Mouse (Mus musculus) CH12.LX (cell line): ENCODE results near the gene Gm9507.

Experiments used
- CTCF ChIP-seq, 2 experiments: IDR thresholded peaks in 1 of 2; conservative IDR thresholded peaks in 1 of 2; 2 replicates each; pipeline ENCODE4 v1.5.1; 2011 to 2012; ENCODE audit warnings: low read depth in 2 of 2, low read length in 2 of 2, improper control_type of control experiment in 1 of 2, inconsistent platforms in 1 of 2, mild to moderate bottlenecking in 1 of 2, moderate library complexity in 1 of 2
- ELF1 ChIP-seq: IDR thresholded peaks from 2 replicates; pipeline ENCODE4 v1.6.1; 2014; ENCODE audit warnings: low read depth, mild to moderate bottlenecking, inconsistent platforms, low read length, improper control_type of control experiment
- MAFK ChIP-seq: IDR thresholded peaks from 2 replicates; pipeline ENCODE4 v1.6.1; 2011; ENCODE audit warnings: low read length, improper control_type of control experiment; ENCODE audit not compliant: insufficient replicate concordance
- MAX ChIP-seq: IDR thresholded peaks from 2 replicates; pipeline ENCODE4 v1.6.1; 2011; ENCODE audit warnings: low read length, improper control_type of control experiment
- MEF2A ChIP-seq: IDR thresholded peaks from 2 replicates; pipeline ENCODE4 v1.6.1; 2014; ENCODE audit warnings: low read depth, mild to moderate bottlenecking, inconsistent platforms, low read length, improper control_type of control experiment, borderline replicate concordance
- MXI1 ChIP-seq: IDR thresholded peaks from 2 replicates; pipeline ENCODE4 v1.6.1; 2011; ENCODE audit warnings: mild to moderate bottlenecking, low read depth, low read length, improper control_type of control experiment
- PAX5 ChIP-seq: IDR thresholded peaks from 2 replicates; pipeline ENCODE4 v1.6.1; 2012; ENCODE audit warnings: low read length, inconsistent platforms, mixed read lengths
- POLR2A ChIP-seq: IDR thresholded peaks from 2 replicates; pipeline ENCODE4 v1.6.1; 2011; ENCODE audit warnings: low read depth, mild to moderate bottlenecking, improper control_type of control experiment, low read length
- USF1 ChIP-seq: IDR thresholded peaks from 2 replicates; pipeline ENCODE4 v1.6.1; 2014; ENCODE audit warnings: low read depth, mild to moderate bottlenecking, inconsistent platforms, low read length, improper control_type of control experiment
- ZC3H11A ChIP-seq: IDR thresholded peaks from 2 replicates; pipeline ENCODE4 v1.6.1; 2012; ENCODE audit warnings: low read depth, mild to moderate bottlenecking, inconsistent platforms, low read length, improper control_type of control experiment

DNA sequence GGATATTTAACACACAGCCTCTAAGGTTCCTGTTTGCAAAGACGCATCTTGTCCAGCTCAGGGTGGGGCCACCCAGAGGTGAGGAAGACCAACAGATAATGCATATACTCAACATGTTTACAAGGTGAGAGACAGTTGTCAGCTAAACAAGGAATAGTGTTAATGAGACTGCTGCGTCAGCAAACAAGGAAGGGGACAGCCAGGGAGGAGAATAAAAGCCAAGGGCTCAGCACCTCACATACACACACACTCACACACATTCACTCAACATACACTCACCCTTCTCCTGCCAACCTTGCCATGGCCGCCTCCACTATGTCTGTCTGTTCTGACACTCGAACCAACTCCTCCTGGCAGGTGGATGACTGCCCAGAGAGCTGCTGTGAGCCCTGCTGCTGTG is 2.7 kb upstream of the Gm9507 start, which contains the start of gene Gm2696:
- TF ChIP-seq MXI1 (no peak), MAX (no peak), CTCF (conservative IDR thresholded peaks at IDR 0.05 in 1 of 2, IDR thresholded peaks at IDR 0.05 in 1 of 2; ENCODE audit: low read depth in 2 of 2, low read length in 2 of 2) (no peak), ELF1 (no peak), PAX5 (no peak), POLR2A (no peak), ZC3H11A (no peak), USF1 (no peak), MAFK (no peak), MEF2A (no peak)
